Mouse (Mus musculus) urinary bladder, postnatal 25 days (tissue): ENCODE data around the gene Golt1a.
A peak's percentile ranks its signal among the peaks of the same experiment; 100 is the strongest.
"Not testable (repeated sequence)": the region's sequence is repeated elsewhere in the genome, so short reads cannot be mapped to it uniquely, and the experiment has no call there.

Experiments
- DNase-seq: peaks from one replicate; pipeline ENCODE4 v3.0.0; 2022; ENCODE audit warnings: low spot score

The Golt1a gene

DNA sequence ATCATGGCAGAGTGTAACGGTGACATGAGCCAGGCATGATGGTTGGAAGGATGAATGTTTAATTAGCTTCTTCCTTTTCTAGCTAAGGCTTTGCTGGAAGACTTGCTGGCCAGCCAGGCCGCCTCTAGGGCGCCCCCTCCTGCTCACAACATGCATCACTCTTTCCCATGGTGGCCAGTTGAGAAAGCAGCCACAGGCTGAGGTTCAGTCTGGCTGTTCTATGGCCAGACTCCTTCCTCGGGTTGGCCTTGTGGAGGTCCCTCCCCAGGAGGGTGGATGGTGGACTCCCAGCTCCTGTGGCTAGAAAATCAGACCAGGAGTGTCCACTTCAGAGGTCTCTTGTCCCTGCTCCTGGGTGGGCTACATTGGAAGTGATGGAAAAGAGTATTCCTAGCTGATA is 2.8 kb upstream of the Golt1a start:
- DNase-seq = peak; percentile 82

DNA sequence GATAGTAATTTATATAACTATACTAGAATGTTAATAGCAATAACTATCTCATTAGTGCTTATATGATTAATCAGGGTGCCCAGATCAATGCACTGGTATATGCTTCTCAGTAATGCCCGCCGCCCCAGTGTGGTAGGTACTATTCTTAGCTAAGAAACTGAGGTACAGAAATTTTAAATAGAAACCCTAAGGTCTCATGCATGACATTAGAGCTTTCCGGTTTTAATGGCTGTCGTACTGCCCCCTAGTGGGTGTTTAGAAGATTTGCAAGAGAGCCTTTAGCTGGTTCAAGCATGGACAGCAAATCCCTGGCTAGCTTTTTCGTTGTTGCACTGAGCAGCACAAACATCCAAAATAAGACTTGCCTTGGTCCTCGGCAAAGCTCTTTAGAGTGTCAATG is 2.3 kb upstream of the Golt1a start:
- peak; percentile 51 for DNase-seq

GRCm38 (mm10) chr1:133311240-133311639 is 1.6 kb downstream of the Golt1a start:
- no peak for DNase-seq

- DNase-seq = no peak
Observed at GRCm38 (mm10) chr1:133311946-133312345, 2.3 kb downstream of the Golt1a start.

DNA sequence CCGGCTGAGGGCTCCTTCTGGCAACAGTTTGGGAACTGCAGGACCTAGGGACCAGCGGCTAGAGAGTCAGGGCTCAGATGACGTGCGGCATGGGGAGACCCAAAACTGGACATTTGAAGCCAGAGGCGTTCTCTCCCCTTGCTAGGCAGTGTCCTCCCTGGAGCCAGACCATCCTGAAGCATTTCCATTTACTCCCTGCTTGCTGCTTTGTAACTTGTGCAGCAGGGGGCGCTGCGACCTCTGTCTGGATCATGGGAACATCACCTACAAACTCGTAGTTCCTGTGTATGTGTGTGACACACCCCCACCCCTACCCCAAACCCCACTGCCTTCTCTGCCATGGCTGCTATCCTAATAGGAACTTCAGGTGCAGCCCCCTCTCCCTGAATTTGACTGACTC is 4.8 kb downstream of the Golt1a start:
- DNase-seq = peak; percentile 50

- no peak for DNase-seq
Observed at GRCm38 (mm10) chr1:133315775-133316174, 6.2 kb downstream of the Golt1a start.

- no peak for DNase-seq
Observed at GRCm38 (mm10) chr1:133316577-133316976, 7.0 kb downstream of the Golt1a start.

DNA sequence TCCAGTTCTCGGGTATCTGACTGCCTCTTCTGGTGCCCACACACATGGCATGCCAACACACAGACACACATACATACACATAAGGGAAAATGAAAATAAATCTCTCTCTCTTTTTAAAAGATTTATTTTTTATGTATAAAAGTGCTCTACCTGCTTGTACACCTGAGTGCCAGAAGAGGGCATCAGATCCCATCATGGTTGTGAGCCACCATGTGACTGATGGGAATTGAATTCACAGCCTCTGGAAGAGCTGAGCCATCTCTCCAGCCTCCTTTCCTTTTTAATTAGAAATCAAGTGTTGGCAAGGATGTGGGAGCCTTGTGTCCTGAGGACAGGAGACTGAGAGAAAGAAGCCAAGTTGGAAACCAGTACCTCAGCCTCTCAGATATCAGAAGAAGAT is 7.5 kb downstream of the Golt1a start:
- no peak for DNase-seq

- no peak for DNase-seq
Observed at GRCm38 (mm10) chr1:133321267-133321925, 11.8 kb downstream of the Golt1a start, which contains the start of gene Kiss1. Gene Kiss1 (plus strand): TSS chr1:133321875.

GRCm38 (mm10) chr1:133323333-133323732 is 13.7 kb downstream of the Golt1a start:
- no peak for DNase-seq

GRCm38 (mm10) chr1:133325951-133326350 is 16.4 kb downstream of the Golt1a start:
- no peak for DNase-seq

DNA sequence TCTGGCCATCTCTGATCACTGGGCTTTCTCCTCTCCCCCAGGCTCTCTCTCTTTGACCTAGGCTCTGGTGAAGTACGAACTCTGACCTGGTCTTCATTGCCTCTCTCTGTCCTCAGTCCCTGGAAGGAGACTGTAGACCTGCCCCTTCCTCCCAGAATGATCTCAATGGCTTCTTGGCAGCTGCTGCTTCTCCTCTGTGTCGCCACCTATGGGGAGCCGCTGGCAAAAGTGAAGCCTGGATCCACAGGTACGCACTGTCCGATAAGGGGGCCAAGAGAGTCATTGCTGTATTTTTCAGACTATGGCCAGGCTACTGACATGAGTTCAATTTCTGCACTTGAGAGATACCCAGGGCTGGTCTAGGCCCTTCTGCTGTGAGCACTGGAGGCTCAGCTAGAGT is 17.5 kb downstream of the Golt1a start:
- DNase-seq = no peak

GRCm38 (mm10) chr1:133328299-133328795 is 18.7 kb downstream of the Golt1a start:
- DNase-seq = no peak

DNA sequence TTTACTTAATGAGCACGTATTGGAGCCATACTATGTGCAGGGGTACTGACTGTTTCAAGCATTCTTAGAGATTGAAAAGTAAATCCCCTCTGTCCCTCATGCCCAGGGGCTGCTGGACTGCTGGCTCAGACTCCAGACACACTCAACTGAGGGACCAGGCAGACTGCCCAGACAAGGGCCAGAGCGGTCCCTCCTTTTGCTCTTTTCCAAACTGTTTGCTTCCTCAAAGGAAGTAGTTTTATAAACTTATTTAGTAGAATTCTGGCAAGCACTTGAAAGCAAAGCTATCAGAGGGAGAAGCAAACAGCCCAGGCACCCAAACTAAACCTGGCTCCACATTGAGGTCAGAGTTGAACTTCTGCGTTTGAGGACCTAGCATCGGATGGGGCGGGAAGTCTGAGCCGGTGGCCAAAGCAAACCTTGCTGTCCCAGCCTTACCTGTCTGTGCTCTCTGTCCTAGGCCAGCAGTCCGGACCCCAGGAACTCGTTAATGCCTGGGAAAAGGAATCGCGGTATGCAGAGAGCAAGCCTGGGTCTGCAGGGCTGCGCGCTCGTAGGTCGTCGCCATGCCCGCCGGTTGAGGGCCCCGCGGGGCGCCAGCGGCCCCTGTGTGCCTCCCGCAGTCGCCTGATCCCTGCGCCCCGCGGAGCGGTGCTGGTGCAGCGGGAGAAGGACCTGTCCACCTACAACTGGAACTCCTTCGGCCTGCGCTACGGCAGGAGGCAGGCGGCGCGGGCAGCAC is 19.5 kb downstream of the Golt1a start:
- DNase-seq = no peak

- no peak for DNase-seq
Observed at GRCm38 (mm10) chr1:133329638-133329964, 20.0 kb downstream of the Golt1a start.

GRCm38 (mm10) chr1:133331142-133331541 is 21.5 kb downstream of the Golt1a start:
- no peak for DNase-seq

GRCm38 (mm10) chr1:133332656-133333430 is 23.2 kb downstream of the Golt1a start:
- no peak for DNase-seq

GRCm38 (mm10) chr1:133333937-133334336 is 24.3 kb downstream of the Golt1a start:
- DNase-seq = no peak

DNA sequence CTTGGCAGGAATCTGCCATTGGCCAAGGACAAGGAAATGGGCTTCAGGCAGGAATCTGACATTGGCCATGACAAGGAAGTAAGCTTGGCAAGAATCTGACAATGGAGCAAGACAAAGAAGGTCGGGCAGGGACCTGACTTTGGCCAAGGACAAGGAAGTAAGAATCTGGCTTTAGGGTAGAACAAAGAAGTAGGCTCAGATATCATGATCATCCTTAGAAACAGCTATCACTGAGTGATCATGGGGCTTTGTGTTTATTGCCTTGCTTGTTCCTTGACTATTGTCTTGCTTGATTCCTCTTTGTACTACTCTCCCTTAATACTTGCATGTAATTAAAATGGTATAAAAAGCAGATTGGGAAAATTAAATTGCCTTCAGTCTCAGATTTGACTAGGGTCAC is 30.8 kb downstream of the Golt1a start:
- DNase-seq = not testable (repeated sequence)

GRCm38 (mm10) chr1:133344357-133344756 is 34.8 kb downstream of the Golt1a start:
- no peak for DNase-seq

- no peak for DNase-seq
Observed at GRCm38 (mm10) chr1:133346531-133346930, 36.9 kb downstream of the Golt1a start.

GRCm38 (mm10) chr1:133347226-133347625 is 37.6 kb downstream of the Golt1a start:
- DNase-seq = no peak
